Mouse (Mus musculus): ENCODE data around the gene Hk2.

DNA sequence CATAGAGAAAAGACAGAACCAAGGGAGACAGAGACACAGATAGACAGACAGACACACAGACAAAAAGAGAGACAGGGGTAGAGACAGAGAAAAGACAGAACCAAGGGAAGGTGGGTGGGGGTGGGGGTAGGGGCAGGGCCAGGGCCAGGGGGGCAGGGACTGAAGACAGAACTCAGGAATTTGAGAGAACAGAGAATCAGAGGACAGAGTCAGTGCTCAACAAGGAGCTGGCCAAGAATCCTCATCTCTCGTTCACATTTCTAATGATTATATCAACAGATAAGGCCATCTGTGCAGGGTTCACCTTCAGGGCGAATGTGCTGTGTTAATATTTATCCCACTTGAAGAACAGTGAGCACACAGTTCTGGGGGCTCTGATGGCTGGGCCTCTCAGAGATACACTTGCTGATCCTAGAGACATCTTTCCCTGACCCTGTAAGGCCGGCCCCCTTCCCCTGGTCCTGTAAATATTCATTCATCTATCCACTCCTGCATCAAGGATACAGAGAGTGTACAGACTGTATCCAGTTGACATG, 24.0 kb upstream of the Hk2 start:
- TF ChIP-seq CTCF (IDR thresholded peaks at IDR 0.05; ENCODE audit: extremely low read depth, insufficient read depth, low read length), result no peak
- no peak for TF ChIP-seq POLR2A (IDR thresholded peaks at IDR 0.05; ENCODE audit: extremely low read depth, insufficient read depth, low read length)

Data from cortical plate, adult 2 months (tissue).